Mouse (Mus musculus) erythroblast, embryonic 14.5 days (primary cell): Measurements from ENCODE around the gene Bpifb5.

Source experiments
- GATA1 ChIP-seq: IDR thresholded peaks from 2 replicates; pipeline ENCODE4 v1.6.1; 2012; ENCODE audit warnings: low read length, inconsistent platforms, mixed read lengths
- TAL1 ChIP-seq: IDR thresholded peaks from 3 replicates; pipeline ENCODE4 v1.6.1; 2012; ENCODE audit warnings: low read length, inconsistent platforms, mixed read lengths

GRCm38 (mm10) chr2:154223917-154224273 is 353 bp downstream of the Bpifb5 start:
- TF ChIP-seq TAL1 (no peak), GATA1 (no peak)
